Mouse (Mus musculus): ENCODE measurements at regions not wholly inside any gene's neighbourhood (a gene's known extent, or its start where the extent isn't known, plus 50 kb on each side); places are given as distances from the start of the nearest gene placed in this dataset.

DNA sequence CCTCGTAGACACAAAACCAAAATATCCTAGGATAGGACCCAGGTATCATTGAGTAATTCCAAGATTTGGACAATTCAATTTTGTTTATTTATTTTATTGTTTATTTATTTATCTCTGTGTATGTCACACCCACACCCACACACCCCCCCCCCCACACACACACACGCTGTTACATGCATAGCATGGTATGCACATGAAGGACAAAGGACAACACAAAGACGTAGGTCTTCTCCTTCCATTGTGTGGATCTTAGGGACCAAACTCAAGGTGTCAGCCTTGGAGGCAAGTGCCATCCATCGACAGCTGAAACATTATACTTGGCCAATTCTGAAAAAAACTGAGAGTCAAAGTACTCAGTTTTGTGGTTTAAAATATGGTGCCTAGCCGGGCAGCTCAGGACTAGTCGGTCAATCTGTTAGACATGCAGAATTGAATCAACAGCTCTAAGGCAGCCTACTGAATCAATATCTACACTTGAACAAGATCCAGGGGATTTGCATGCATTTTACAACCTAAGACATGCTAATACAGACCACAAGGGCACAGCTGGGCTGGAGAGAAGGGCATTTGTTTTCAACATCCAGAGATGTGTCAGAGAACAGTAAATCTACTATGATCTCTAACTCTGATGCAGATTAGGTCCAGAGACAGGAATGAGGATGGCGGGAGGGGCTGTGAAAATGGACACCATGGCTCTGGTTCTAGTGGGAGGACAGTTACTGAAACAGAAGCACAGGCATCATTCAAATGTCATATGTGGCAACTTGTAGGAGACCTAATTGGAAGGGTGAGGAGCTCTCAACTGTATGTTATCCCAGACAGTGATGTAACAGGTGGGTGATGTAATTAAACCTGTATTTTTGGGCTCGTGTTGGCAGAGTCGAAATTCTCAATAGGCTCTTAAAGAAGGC lies 143.9 kb upstream of the Adgrl2 start:
- no peak for ATAC-seq (ENCODE audit: poor library complexity, severe bottlenecking)

DNA sequence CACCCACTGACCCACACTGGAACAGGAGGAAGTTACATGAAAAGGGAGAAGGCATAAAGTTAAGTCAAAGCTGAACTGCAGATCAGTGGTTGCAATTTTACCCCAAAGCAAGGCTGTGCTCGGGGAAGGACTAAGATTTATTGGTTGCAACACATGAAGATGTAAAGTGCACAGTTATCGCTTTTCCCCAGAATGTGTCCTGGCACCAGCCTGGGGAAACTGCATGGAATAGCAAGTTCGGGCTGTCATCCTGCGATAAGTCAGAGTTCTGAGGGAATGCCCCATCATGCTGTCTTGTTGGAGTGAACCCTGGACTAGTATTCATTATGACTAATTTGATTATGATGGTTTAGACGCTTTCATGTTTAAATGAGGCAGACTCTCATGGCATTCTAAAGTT lies 128.5 kb upstream of the Adgrl2 start:
- ATAC-seq (ENCODE audit: poor library complexity, severe bottlenecking): no peak

DNA sequence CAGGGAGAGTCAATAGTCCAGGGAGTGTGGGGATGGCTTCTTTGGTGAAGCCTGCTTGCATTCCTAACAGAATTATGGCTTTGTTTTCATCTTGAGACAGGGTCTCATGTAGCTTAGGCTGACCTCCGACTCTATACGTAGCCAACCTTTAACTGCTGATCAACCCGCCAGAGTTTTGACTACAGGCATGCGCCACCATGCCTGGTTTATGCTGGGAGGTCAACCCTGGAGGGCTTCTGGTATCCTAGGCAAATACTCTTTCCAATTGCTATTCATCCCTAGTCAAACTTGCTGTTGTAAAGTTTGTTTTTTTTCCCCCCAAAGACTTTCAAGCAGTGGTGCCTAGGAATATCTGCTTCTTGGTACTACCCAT lies 127.3 kb upstream of the Adgrl2 start:
- no peak for ATAC-seq (ENCODE audit: poor library complexity, severe bottlenecking)

DNA sequence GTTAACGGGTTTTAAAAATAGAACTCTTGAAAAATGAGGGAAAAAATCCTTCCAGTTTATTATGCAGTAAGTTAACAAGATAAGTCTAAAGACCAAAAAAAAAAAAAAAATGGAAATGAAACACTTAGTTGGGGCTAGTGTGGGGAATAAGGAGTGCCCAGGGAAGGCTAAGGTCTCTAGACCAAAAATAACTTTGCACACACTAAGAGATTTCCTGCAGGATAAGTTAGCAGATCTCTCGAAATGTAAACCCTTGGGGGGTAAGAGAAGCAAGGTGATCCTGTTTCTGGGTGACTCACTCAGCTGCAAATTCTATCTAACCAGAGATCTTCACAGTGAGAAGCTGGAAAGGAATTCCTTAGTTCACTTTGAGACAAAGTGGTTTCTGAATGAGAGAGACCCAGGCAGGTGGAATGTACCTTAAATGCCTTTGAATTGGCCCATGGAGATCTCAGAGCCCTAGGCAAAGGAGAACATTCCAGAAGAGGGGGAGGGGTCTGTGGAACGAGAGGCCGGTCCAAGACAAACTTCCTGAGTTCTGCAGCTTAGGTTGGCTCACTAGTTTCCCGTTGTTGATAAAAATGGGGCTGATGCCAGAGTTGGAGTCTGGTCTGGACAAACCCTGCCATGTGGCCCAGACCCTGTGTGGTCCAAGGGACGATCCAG lies 126.8 kb upstream of the Adgrl2 start:
- no peak for ATAC-seq (ENCODE audit: poor library complexity, severe bottlenecking)

DNA sequence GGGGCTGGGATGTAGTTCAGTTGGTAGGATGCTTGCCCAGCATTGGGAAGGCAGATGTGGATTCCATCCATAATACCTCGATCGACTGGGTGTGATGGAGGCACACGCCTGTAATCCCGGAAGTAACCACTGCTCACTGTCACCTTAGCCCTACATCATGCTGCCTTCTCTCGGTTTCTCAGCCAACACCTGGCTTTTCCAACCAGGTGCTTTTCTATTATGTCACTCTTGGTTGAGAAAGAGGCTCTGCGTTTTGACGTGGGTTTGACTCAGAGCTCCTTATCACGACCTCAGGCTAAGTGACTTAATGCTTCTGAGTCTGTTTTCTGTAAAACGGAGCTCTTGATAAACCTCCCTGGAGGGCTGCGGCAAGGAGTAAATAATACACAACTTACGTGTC lies 126.2 kb upstream of the Adgrl2 start:
- no peak for ATAC-seq (ENCODE audit: poor library complexity, severe bottlenecking)

DNA sequence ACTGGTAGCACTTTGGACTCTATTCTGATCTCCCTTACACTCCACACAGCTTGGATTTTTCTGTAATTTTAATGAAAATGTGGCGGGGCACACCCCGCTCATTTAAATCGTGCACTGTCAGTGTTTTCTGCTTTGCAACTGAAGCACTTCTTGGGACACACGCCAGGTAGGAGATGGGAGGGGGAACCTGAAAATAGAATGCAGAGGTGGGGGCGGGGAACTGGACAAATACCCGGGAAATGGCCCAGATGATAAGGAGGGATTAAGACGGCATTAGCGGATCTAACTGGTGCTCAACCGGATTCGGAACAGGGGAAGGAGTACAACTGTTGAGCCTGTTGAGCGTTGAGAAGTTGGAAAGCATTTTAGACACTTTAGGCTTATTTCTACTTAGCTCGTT lies 125.5 kb upstream of the Adgrl2 start:
- no peak for ATAC-seq (ENCODE audit: poor library complexity, severe bottlenecking)

DNA sequence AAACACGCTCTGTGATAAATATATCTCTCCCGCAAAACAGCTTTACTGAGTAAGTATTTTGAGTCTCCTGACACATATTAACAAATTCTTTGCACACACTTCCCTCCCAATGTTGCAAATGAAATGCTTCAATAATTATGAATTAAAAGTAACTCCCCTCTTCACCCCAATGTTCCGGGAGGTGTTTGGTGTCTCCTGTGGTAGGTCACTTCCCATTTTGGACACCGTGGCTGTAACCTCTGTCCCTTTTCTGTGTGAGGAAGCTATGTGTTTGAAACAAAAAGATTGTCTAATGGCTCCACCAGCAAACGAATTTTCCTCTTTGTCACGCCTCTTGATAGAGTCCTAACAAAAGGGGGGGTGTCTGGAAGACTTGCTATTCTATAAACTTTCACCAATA lies 122.5 kb upstream of the Adgrl2 start:
- peak; percentile 52 for ATAC-seq (ENCODE audit: poor library complexity, severe bottlenecking)

DNA sequence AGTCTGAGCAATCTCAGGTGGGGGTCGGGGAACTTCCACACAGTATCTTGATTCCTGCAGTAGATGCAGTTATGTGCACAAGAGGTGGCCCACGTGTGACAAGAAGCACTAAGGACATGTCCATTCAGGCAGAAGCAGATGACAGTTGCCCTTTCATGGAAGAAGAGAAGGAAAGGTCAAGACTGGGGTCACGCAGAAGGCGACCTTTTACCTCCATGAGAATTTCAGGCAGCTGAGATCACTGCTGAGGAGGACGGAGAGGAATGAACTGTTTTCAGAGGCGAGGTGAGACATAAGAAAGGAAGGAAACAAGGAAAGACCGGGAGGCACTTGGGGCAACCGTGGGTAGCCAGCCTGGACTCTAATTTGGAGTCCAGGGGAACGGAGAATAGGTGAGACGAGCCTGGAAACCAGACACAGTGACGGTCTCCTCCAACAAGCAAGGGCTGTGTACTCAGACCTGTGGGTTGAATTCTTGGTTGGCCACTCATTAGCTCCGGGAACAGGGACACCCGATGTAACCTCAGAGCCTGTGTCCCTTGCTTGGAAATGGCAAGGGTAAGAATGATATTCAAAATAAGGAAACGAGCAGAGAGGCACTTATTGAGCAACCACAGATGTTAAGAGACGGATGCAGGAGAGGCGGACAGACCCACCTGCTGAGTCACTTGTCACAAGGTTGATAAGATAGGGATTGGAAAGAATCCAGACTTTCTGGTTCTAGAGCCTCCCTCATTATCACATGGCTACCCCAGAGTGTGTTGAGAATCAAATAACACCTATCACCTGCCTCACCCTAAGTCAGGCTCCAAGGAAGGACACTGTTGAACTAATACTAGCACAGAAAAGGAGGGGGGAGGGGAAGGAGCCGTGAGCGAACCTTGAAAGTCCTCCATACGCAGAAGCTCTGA lies 121.4 kb upstream of the Adgrl2 start:
- ATAC-seq (ENCODE audit: poor library complexity, severe bottlenecking): peak; percentile 78

DNA sequence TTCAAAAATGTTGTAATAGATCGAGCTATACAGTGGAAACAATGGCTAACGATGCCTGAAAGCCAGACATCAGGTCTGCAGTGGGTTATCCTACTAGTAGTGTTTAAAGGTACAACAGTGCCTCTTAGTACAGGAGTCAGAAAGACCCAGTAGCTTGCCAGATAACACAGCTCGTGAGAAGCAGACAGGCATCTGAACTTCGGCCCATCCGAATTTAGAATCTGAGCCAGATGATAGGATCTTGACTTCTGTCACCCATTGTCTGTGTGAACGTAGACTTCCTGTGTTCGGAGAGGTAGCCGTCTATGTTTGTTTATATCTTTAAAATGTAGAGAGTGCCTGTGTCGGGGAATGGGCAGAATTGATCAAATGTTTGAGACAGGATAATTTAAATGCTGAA lies 120.5 kb upstream of the Adgrl2 start:
- ATAC-seq (ENCODE audit: poor library complexity, severe bottlenecking): no peak

DNA sequence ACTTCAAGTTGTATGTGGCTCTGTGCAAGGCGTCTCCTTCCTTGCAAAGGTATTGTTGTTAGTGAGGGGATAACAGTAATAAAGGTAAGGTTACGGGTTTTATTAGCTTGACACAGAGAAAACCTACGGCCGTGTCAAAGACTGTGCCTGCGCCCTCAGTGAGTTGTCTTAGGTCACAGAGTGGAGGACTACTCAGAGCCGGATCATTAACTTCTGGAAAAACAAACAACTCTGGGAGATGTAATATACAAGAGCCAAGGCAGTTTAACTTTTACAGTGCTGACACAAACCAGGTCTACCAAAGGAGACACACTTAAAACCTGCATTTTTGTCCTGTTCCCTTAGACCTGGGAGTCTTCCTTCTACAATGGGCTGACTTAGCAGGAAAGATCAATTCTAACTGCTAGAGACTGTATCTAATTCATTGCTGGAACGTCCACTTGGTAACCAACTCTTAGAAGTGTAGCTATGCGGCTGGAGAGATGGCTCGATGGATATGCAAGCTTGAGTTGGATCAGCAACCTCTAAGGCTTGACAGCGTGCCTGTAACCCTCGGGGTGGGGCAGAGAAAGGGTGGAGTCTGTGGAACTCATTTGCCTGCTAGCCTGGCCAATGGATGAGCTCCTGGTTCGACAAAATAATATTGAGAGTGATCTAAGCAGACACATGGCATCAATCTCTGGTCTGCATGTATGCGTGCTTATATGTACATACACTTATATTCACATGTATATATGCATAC lies 115.5 kb upstream of the Adgrl2 start:
- ATAC-seq (ENCODE audit: poor library complexity, severe bottlenecking): no peak

DNA sequence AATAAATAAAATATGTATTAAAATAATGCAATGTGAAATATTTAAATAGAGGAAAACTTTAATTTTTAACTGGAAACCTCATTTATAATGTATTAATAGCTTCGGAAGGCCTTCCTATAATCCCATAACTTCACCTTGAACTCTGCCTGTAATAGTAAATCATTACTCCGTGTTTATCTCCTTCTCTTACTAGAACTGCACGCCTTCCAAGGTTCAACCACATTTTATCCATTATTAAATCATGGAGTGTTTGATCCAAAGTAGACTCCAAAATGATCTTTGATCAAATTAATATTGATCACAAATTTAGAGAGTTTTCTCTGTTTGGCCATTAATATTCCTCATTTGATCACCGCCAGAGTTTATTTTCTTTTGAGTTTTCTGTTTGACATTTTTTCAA lies 114.8 kb upstream of the Adgrl2 start:
- no peak for ATAC-seq (ENCODE audit: poor library complexity, severe bottlenecking)

DNA sequence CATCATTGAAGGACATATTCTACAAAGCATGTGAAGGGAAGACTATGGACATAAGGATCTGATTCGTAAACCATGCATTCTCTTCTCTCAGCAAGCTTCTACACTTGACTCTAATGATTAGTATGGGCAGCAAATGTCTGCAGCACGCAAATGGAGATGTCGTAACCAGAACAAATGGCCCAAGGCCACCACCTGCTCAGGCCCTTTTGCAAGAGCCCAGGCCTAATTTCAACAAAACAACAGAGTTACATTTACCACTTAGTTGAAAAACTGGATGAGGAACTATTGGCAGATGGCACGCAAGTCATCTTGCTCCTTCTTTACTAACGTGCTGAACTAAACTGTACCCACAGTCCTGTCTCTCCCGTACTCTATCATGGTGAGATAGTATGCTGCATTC lies 113.7 kb upstream of the Adgrl2 start:
- peak; percentile 71 for ATAC-seq (ENCODE audit: poor library complexity, severe bottlenecking)

DNA sequence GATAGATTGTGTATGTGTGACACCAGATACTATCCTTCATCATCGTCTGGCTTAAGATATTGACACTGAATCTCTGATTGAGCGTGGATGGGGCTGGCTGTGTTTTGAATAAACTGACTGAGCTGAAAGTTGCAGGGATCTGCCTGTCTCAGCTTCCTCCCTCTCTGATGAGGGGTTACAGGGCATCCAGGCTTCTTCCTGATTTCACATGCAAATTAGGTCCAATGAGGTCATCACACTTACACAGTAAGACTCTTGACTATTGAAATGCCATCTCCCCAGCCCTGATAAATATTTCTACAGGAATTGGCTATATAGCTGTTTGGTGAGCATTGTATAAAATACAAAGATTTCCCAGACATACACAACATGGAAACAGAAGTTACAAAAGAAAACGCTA lies 113.1 kb upstream of the Adgrl2 start:
- peak; percentile 65 for ATAC-seq (ENCODE audit: poor library complexity, severe bottlenecking)

DNA sequence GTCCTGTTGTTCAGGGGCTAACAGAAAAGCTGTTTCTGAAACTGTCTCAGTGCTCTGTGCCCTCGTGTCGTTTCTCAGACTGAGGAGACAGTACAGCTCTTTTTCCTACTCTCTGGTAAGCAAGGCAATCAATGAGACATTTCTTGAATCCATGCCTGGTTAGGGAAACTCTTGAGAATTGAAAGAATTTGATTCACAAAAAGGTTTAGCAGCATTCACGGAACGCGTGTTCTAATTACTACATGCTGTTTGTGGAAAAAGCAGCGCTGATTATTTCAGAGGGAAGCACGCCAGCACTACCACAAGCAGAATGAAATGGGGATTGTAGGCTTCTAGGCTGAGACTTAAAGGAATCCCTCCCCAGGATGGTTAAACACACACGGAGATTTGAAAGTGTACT lies 112.5 kb upstream of the Adgrl2 start:
- no peak for ATAC-seq (ENCODE audit: poor library complexity, severe bottlenecking)

DNA sequence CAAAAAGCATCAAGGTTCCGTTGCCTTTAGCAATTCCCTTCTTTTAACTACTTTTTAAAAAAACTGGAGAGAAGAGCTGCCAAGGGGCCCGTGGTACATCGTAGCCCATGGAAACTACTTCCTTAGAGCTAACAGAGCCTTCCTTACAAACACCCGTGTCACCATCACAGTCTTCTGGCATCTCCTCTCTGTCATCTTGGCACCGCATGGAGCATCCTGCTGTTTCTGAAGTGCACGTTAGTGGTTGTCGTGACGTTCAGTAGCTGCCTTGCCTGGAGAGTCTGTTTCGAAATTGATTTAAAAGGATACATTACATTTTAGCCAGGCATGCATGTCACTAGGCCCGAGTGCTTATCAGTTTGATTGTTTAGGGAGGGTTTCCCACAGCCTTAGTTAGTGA lies 111.4 kb upstream of the Adgrl2 start:
- no peak for ATAC-seq (ENCODE audit: poor library complexity, severe bottlenecking)

DNA sequence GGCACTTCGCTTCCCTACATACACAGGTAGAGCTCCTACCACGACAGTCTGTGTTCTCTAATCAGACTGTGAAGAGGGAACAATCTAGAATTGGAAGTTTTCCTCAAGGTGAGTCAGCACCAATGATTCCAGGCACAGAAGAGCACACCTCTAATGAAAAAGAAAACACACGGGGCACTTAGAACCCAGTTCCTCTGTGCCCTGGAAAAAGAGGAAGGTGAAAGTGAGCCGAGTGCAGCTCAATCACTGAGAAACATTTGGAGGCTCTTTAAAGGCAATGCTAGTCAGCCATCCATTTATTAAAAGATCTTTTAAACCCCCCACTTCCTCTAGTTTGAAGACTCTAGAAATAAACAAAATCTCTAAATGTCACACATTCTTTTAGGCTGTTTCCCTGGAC lies 108.4 kb upstream of the Adgrl2 start:
- ATAC-seq (ENCODE audit: poor library complexity, severe bottlenecking): peak; percentile 79

DNA sequence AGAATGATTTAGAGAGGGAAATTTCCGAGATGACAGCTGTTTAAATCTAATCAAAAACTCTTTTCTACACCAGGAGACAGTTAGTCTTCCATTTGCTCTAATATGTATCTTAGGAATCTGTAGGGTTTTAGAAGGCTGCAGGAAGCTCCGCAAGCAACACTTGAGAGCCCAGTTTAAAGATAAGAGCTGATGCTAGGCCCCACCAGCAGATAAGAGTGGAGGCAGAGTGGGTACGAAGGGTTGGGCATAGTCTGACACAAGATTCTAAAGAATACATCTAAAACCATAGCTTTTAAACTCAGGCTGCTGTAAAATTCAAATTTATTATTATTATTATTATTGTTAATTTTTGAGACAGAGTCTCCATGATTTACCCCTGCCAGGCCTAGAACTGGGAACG lies 106.7 kb upstream of the Adgrl2 start:
- ATAC-seq (ENCODE audit: poor library complexity, severe bottlenecking): no peak

DNA sequence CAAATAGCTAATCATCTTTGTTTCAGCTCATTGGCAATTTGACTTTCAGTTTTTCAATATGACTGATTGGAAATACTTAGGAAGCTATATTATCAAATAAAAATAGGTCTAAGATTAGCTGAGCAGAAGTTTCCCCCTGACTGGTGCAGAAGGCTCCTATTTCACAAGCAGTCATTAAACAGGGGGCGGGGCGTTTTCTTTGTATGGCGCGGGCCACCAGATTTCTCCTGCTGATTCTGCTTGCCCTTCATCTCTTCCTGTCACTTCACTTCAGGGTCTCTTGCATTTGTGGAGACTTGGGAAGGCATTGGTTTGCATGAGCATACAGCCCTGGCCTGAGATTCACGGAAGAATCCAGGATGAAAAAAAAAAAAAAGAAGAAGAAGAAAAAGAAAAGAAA lies 102.3 kb upstream of the Adgrl2 start:
- no peak for ATAC-seq (ENCODE audit: poor library complexity, severe bottlenecking)

DNA sequence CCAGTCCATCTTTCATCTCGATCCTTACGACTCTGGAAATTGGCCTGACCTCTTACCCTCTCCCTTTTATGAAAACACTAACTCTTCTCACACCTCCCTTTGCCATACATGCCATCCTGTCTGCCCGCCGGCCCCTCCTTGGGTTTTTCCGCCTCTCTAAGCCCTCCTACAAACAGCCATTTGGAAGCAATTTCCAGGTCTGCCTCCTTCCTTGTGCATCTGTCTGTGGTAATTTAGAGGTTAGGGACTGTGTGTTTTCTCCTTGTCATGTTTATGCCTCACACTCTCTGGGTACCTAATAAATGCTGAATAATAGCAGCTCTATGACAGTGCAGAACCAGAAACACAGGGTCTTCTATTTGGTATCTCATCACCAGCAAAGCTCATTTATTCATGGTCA lies 99.7 kb upstream of the Adgrl2 start:
- no peak for ATAC-seq (ENCODE audit: poor library complexity, severe bottlenecking)

DNA sequence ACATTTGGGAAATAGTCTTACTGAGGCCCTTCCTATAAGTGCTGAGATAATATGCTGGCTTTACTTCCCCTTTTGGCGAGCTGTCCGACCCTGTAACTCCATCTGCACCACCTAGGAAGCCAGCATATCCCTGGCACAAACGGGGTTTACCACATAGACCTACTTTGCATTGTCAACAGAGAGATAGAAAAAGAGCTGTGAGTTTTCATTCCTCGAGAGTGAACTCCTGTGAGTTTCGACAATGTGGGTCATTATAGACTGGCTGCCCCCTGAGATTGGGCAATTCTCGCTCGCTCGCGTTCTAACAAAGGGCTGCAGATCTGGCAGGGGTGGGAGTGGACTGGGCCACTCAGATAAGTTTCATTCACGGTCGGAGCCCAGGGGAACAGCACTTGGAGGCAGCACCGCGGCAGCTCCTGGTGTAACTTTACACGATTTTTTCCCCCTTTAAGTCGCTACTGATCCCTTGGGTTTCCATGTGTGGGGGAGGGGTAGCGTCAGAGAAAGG lies 98.3 kb upstream of the Adgrl2 start:
- peak; percentile 71 for ATAC-seq (ENCODE audit: poor library complexity, severe bottlenecking)

DNA sequence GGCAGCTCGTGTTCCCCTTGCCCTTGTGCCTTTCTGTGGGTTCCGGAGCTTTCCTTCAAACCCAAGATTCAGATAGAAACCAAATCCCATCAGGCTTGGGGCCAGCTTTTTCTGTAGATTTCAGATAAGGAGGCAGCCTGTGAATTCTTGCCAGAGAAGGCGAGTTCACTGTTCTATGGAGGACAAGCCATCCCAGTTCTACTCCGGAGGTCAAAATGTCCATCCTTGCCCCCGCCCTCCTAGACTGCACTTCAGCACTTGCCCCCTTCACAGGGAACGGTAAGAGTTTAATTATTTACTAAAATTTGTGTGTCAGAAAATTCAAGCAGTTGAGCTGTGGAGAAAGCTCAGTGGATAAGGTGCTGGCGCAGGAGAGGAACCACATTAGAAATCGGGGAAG lies 97.1 kb upstream of the Adgrl2 start:
- ATAC-seq (ENCODE audit: poor library complexity, severe bottlenecking): no peak

All from megakaryocyte, adult 5-6 weeks (primary cell).